Mouse (Mus musculus) heart, adult 2 months (tissue): ENCODE measurements around the gene Wwox.

Experiments
- CTCF ChIP-seq: fragments of 200-600 bp; IDR thresholded peaks from 2 replicates; pipeline ENCODE4 v1.8.1; 2022; ENCODE audit warnings: antibody characterized with exemption, mild to moderate bottlenecking, moderate library complexity
- EP300 ChIP-seq: fragments of 200-500 bp; IDR thresholded peaks from 2 replicates; pipeline ENCODE4 v1.6.1; 2011; ENCODE audit warnings: low read depth, low read length, control low read depth; ENCODE audit not compliant: insufficient read depth
- POLR2A ChIP-seq: fragments of 200-500 bp; IDR thresholded peaks from 2 replicates; pipeline ENCODE4 v1.6.1; 2011; ENCODE audit warnings: mild to moderate bottlenecking, low read depth, low read length, control low read depth; ENCODE audit not compliant: insufficient read depth

DNA sequence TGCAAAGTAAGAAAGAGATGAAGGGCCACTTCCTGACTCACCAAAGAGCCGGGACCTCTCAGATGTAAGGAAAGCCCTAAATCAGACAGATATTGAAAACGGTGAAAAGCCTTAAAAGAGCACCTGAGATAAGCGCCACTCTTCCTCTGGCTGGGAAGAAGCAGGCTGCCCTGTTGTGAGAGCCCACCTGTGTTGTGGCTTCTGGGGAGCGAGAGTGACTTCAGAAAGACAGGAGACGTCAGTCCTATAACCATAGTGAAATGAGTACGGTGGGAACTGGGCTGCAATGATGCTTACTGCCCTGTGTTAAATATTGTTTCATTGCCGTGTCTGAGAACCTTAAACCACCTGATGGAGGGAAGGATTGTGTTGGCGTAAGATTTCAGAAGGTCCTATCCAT, 431.0 kb downstream of the Wwox start:
- TF ChIP-seq CTCF (no peak), POLR2A (no peak), EP300 (no peak)
